Mouse (Mus musculus): ENCODE measurements around the gene Gm28308. TPM values are rescaled to one million over a fixed set of nuclear protein-coding genes. Genes with fewer than 3 reads are reported as not detected.
A peak's percentile ranks its signal among the peaks of the same experiment; 100 is the strongest.

Gene Gm28308
- polyA plus RNA-seq, 1 experiment from 2014 or later: not detected

DNA sequence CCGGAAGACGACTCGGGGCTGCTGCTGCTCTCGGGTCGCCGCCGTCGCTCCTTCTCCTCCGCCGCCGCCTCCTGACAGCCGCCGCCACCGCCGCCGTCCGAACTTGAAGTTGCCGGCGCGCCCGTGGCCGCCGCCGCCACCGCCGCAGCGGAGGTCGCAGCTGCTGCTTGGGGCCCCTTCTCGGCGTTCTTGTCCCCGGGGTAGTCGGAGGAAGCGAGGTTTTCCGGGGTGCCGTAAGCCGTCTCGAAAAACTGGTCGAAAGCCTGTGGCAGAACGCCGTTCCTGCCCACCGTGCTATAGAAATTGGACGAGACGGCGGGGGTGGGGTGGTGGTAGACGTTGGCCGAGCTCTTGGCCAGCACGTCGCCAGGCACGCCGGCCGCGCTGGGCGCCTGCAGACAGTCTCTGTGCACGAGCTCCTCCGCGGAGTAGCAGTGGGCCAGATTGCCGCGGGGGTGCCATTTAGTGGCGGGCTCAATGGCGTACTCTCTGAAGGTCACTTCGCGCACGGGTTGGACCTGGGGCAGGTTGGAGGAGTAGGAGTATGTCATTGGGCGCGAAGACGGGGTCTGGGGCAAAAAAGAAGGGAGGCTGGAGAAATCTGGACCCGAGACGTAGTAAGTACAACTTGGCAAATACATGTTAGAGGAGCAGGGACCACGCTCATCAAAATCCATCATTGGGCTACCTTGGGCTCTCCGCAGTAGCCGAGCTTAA lies 32.1 kb upstream of the Gm28308 start:
- Histone ChIP-seq H3K36me3 (no peaks in the 10 kb centered on the region), H3K4me3 (peak overlapping the region; percentile 32), H3K4me1 (peaks cover 11% of the 10 kb centered on the region; the same call in 1 of the 2 replicates), H3K27ac (replicated peaks) (no peak overlapping the region), H3K9ac (no peak overlapping the region), H3K27me3 (replicated peaks) (peaks cover 100% of the 10 kb centered on the region), H3K9me3 (no peaks in the 10 kb centered on the region), H3K4me2 (peak overlapping the region; percentile 37)
- WGBS: under 1% methylated on average over 71 of the region's 71 CpGs
- ATAC-seq (ENCODE audit: extremely low read depth, insufficient number of reproducible peaks, low FRiP score, low TSS enrichment): no peak

GRCm38 (mm10) chr6:52244471-52245039 lies 31.4 kb upstream of the Gm28308 start:
- H3K9ac ChIP-seq: no peak overlapping the region
- 2% methylated on average over 23 of the region's 23 CpGs for WGBS
- no peak for ATAC-seq (ENCODE audit: extremely low read depth, insufficient number of reproducible peaks, low FRiP score, low TSS enrichment)

DNA sequence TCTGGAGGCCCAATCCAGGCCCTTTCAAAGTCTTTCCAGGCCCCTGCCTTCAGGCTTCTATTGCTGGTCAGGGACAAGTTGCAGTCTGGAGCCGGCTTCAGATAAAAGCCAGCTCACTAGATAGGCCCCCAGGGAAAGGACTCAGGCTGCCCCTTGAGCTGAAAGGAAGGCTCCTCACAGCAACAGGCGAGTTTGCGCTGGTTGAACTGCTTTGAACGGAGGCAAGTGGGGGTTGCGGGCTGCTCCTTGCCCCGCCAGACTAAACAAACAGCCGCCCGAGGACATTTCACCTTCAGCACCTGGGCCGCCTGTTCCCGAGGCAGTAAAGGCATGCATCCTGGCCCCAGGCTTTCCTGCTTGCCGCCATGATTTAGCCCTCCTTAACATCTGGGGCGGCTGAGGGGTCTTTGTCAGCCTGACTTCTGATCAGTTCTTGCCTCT lies 30.6 kb upstream of the Gm28308 start:
- Histone ChIP-seq H3K27me3 (replicated peaks) (peaks cover 99% of the 10 kb centered on the region), H3K9ac (no peak overlapping the region), H3K4me3 (no peak overlapping the region; the same call in 1 of the 2 replicates), H3K4me1 (peaks cover 13% of the 10 kb centered on the region; the same call in 1 of the 2 replicates), H3K27ac (replicated peaks) (no peak overlapping the region), H3K4me2 (no peak overlapping the region), H3K9me3 (no peaks in the 10 kb centered on the region), H3K36me3 (no peaks in the 10 kb centered on the region)
- 2% methylated on average over 12 of the region's 12 CpGs for WGBS
- ATAC-seq (ENCODE audit: extremely low read depth, insufficient number of reproducible peaks, low FRiP score, low TSS enrichment): no peak

More at GRCm38 (mm10) chr6:52244471-52245039, 31.4 kb upstream of the Gm28308 start:
- H3K9me3 ChIP-seq: no peaks in the 10 kb centered on the region
- no peak overlapping the region for H3K27ac ChIP-seq (replicated peaks)
- H3K27me3 ChIP-seq (replicated peaks): peaks cover 100% of the 10 kb centered on the region
- H3K36me3 ChIP-seq: no peaks in the 10 kb centered on the region
- peak overlapping the region; percentile 32 for H3K4me3 ChIP-seq
- H3K4me1 ChIP-seq: peaks cover 13% of the 10 kb centered on the region; the same call in 1 of the 2 replicates
- peak overlapping the region; percentile 37; the same call in 1 of the 2 replicates for H3K4me2 ChIP-seq

DNA sequence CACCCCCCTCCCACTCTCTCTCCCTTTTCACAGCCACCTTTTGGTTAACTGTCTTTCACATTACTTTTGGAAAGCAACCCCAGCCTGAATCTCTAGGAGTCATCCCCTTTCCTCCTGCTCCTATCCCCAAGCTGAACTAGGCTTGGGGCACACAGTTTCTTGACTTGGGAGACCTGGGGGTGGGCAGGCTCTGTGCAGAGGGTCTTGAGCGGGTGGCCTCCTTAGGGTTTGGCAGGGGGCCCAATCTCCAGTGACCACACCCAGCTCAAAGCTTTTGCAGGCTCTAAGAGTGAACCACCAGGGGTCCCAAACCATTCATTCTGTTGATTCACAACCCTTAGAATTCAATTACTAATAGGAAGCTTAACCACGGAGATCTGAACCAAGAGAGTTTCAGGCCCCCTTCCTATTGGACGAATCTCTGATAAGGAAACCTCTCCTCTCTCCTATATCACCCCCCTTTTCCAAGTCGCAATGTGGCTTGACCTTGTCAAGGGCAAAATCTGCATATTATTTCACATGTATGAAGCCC lies 29.7 kb upstream of the Gm28308 start:
- Histone ChIP-seq H3K9ac (no peak overlapping the region), H3K9me3 (no peaks in the 10 kb centered on the region), H3K4me1 (peaks cover 13% of the 10 kb centered on the region; the same call in 1 of the 2 replicates), H3K4me2 (no peak overlapping the region), H3K27me3 (replicated peaks) (peaks cover 99% of the 10 kb centered on the region), H3K36me3 (no peaks in the 10 kb centered on the region), H3K4me3 (no peak overlapping the region), H3K27ac (replicated peaks) (no peak overlapping the region)
- ATAC-seq (ENCODE audit: extremely low read depth, insufficient number of reproducible peaks, low FRiP score, low TSS enrichment): no peak
- WGBS: 4% methylated on average over 4 of the region's 4 CpGs

- Histone ChIP-seq H3K4me1 (peaks cover 13% of the 10 kb centered on the region; the same call in 1 of the 2 replicates), H3K36me3 (no peaks in the 10 kb centered on the region), H3K9me3 (no peaks in the 10 kb centered on the region), H3K27ac (replicated peaks) (no peak overlapping the region), H3K27me3 (replicated peaks) (peaks cover 99% of the 10 kb centered on the region), H3K9ac (no peak overlapping the region), H3K4me2 (no peak overlapping the region), H3K4me3 (no peak overlapping the region)
- WGBS: 3% methylated on average over 9 of the region's 9 CpGs
- ATAC-seq (ENCODE audit: extremely low read depth, insufficient number of reproducible peaks, low FRiP score, low TSS enrichment): no peak
These were observed 28.0 kb upstream of the Gm28308 start for GRCm38 (mm10) chr6:52241001-52241621.

DNA sequence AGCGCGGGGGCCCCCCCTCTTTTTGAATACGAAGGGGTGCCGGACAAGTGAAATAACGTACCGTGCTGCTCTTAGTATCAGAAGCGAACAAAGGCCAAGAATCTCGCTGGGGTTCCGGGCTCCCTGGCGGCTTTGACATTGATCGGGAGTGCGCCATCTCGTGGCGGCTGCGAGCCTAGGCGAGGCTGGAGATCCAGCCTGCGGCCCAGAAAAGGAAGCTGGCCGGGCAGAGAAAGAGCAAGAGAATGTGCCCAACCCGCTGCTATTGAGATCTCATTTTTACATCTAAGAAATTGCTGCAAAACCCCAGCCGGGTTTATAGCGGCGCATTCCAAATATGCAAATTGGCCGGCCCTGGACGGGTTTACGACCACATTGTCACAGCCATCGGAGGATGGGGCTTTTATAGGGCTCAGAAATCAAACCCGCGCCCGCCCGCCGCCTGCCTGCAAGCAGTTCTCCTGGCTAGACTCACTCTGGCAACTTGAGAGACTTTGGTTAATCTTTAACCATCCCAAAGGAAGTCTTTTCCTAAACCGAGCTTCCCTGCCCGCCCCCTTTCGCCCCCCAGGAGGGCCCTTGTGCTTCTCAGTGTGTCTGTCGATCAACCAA lies 27.4 kb upstream of the Gm28308 start, which contains the start of gene Hoxa10:
TSS of gene Hoxa10 (minus strand) at position 466 of the 612 bp plus-strand sequence.
- no peak for ATAC-seq (ENCODE audit: extremely low read depth, insufficient number of reproducible peaks, low FRiP score, low TSS enrichment)
- 2% methylated on average over 35 of the region's 35 CpGs for WGBS
- H3K36me3 ChIP-seq: no peaks in the 10 kb centered on the region
- H3K27ac ChIP-seq (replicated peaks): no peak within 1 kb of the TSS
- no peaks in the 10 kb centered on the region for H3K9me3 ChIP-seq
- H3K4me2 ChIP-seq: peak within 1 kb of the TSS; percentile 57
- peak within 1 kb of the TSS; percentile 36 for H3K4me3 ChIP-seq
- H3K9ac ChIP-seq: no peak within 1 kb of the TSS
- peaks cover 99% of the 10 kb centered on the region for H3K27me3 ChIP-seq (replicated peaks)
- H3K4me1 ChIP-seq: peaks cover 13% of the 10 kb centered on the region; the same call in 1 of the 2 replicates

GRCm38 (mm10) chr6:52239625-52240388 lies 26.7 kb upstream of the Gm28308 start:
- H3K9me3 ChIP-seq: no peaks in the 10 kb centered on the region
- no peak overlapping the region for H3K9ac ChIP-seq
- ATAC-seq (ENCODE audit: extremely low read depth, insufficient number of reproducible peaks, low FRiP score, low TSS enrichment): no peak
- peak overlapping the region; percentile 57 for H3K4me2 ChIP-seq
- H3K27ac ChIP-seq (replicated peaks): no peak overlapping the region
- H3K27me3 ChIP-seq (replicated peaks): peaks cover 99% of the 10 kb centered on the region
- H3K4me3 ChIP-seq: peak overlapping the region; percentile 36
- peaks cover 8% of the 10 kb centered on the region; the same call in 1 of the 2 replicates for H3K4me1 ChIP-seq
- H3K36me3 ChIP-seq: no peaks in the 10 kb centered on the region
- 2% methylated on average over 30 of the region's 30 CpGs for WGBS

- Histone ChIP-seq H3K27ac (replicated peaks) (no peak overlapping the region), H3K9me3 (no peaks in the 10 kb centered on the region), H3K4me2 (no peak overlapping the region), H3K4me3 (no peak overlapping the region), H3K27me3 (replicated peaks) (peaks cover 99% of the 10 kb centered on the region), H3K4me1 (peaks cover 10% of the 10 kb centered on the region; the same call in 1 of the 2 replicates), H3K36me3 (no peaks in the 10 kb centered on the region), H3K9ac (no peak overlapping the region)
- no peak for ATAC-seq (ENCODE audit: extremely low read depth, insufficient number of reproducible peaks, low FRiP score, low TSS enrichment)
- WGBS: 4% methylated on average over 7 of the region's 7 CpGs
These were observed 25.8 kb upstream of the Gm28308 start for GRCm38 (mm10) chr6:52238976-52239375.

GRCm38 (mm10) chr6:52238155-52238545 lies 25.0 kb upstream of the Gm28308 start:
- no peaks in the 10 kb centered on the region for H3K9me3 ChIP-seq
- H3K27ac ChIP-seq (replicated peaks): no peak overlapping the region
- no peak overlapping the region for H3K4me2 ChIP-seq
- H3K9ac ChIP-seq: no peak overlapping the region
- H3K4me3 ChIP-seq: no peak overlapping the region
- 4% methylated on average over 7 of the region's 7 CpGs for WGBS
- ATAC-seq (ENCODE audit: extremely low read depth, insufficient number of reproducible peaks, low FRiP score, low TSS enrichment): no peak
- H3K36me3 ChIP-seq: no peaks in the 10 kb centered on the region
- peaks cover 99% of the 10 kb centered on the region for H3K27me3 ChIP-seq (replicated peaks)
- H3K4me1 ChIP-seq: peaks cover 13% of the 10 kb centered on the region; the same call in 1 of the 2 replicates

DNA sequence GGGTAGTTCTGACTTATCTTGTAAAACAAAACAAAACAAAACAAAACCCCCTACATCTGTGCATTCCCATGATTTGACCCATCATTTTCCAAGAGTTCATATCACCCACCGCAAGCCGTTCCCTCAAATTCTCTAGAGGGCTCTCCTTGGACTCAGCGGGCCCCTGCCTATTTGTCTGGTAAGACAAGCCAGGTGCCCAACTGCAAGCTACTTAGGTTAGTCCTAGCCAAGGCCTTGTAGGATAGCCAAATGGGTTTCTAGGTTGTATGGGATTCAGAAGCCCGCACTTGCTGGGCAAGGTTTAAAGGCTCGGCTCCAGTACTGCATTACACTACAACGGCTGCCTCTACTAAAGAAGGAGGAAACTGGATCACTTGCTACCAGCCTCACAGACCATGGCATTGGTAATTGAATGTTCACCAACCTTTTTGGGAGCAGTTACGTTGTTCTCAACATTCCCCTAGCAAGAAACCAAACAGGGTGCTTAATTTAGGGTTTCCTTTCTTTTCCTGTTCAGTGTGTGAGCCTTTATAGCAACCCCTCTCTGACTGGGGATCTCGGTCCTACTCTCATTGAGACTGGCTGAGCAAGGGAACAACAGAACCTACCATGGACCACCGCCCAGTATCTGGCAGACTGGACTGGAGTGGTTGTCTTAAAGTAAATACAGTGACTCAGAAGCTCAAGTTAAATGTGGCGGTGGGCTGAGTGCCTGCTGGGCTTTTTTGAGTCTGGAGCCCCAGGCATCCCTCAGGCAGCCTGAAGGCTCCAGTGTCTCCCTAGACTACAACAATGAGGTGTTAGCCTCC lies 24.4 kb upstream of the Gm28308 start:
- no peaks in the 10 kb centered on the region for H3K9me3 ChIP-seq
- H3K4me1 ChIP-seq: peaks cover 13% of the 10 kb centered on the region; the same call in 1 of the 2 replicates
- ATAC-seq (ENCODE audit: extremely low read depth, insufficient number of reproducible peaks, low FRiP score, low TSS enrichment): no peak
- H3K27me3 ChIP-seq (replicated peaks): peaks cover 99% of the 10 kb centered on the region
- H3K36me3 ChIP-seq: no peaks in the 10 kb centered on the region
- no peak overlapping the region for H3K9ac ChIP-seq
- no peak overlapping the region for H3K27ac ChIP-seq (replicated peaks)
- no peak overlapping the region for H3K4me3 ChIP-seq
- WGBS: 9% methylated on average over 10 of the region's 10 CpGs
- no peak overlapping the region for H3K4me2 ChIP-seq
